Comparison of ENCODE assay signal across 12 mouse cellular contexts in genomic region chr7:45083300-45083890, GRCm38 (mm10). TPM values are rescaled to one million over a fixed set of nuclear protein-coding genes. Genes with fewer than 3 reads are reported as not detected.
A peak's percentile ranks its signal among the peaks of the same experiment; 100 is the strongest.
DNase-seq lines count a peak whose midpoint lies in the region; ATAC-seq and TF ChIP-seq lines count a peak whose summit lies in the region.
"Had no signal": no experiment of that assay in that cellular context is flagged by ENCODE, and none has a peak within 500 bp of the region (broad histone marks: within the 10 kb centered on the region; RNA-seq: fewer than 3 reads in every experiment).

No protein-coding gene starts in this region.

- H3K27ac ChIP-seq in lung, postnatal 0 days (ENCODE audit: low read length): peak overlapping the region; percentile 58; the same call in 1 of the 2 replicates
- peak overlapping the region; percentile 77 for H3K27ac ChIP-seq in embryonic facial prominence, embryonic 15.5 days (replicated peaks)
- H3K27ac ChIP-seq in olfactory bulb, adult 2 months (ENCODE audit: insufficient read depth, low read depth, low read length): peak overlapping the region; percentile 13
- H3K27ac ChIP-seq: midbrain, embryonic 13.5 days had no signal

- TF ChIP-seq POLR2A in olfactory bulb, adult 2 months (IDR thresholded peaks at IDR 0.05; ENCODE audit: insufficient read depth, low read depth, low read length): no peak

- no peaks in the 10 kb centered on the region for H3K9me3 ChIP-seq in lung, postnatal 0 days (ENCODE audit: low read length)
- no peaks in the 10 kb centered on the region for H3K9me3 ChIP-seq in embryonic facial prominence, embryonic 15.5 days (replicated peaks)
- H3K9me3 ChIP-seq: midbrain, embryonic 13.5 days had no signal

- no peaks in the 10 kb centered on the region for H3K27me3 ChIP-seq in lung, postnatal 0 days (replicated peaks; ENCODE audit: insufficient read depth, low read length)
- no peaks in the 10 kb centered on the region for H3K27me3 ChIP-seq in embryonic facial prominence, embryonic 15.5 days
- H3K27me3 ChIP-seq: midbrain, embryonic 13.5 days had no signal

- TF ChIP-seq CTCF in lung, postnatal 0 days (IDR thresholded peaks at IDR 0.05): no peak
- TF ChIP-seq CTCF in olfactory bulb, adult 2 months (IDR thresholded peaks at IDR 0.05; ENCODE audit: insufficient read depth, low read depth, low read length): no peak

- peak; percentile 94 for DNase-seq in heart, adult 11 months
- DNase-seq in heart, adult 18-20 months: no peak
- no peak for DNase-seq in lung, postnatal 0 days (ENCODE audit: low spot score)
- no peak for DNase-seq in lung, postnatal 36 days
- DNase-seq in cerebellum, postnatal 10 days: no peak
- no peak for DNase-seq in kidney, adult 11 months
- DNase-seq: embryo, embryonic 11 days; gastrocnemius, postnatal 10 days; kidney, postnatal 10 days had no signal

- no peaks in the 10 kb centered on the region; the same call in 1 of the 2 replicates for H3K36me3 ChIP-seq in lung, postnatal 0 days (ENCODE audit: insufficient read depth, low read length)
- peaks cover 68% of the 10 kb centered on the region for H3K36me3 ChIP-seq in embryonic facial prominence, embryonic 15.5 days

- 79% methylated on average over 22 of the region's 22 CpGs for WGBS in lung, postnatal 0 days
- WGBS in embryonic facial prominence, embryonic 15.5 days: 84% methylated on average over 20 of the region's 22 CpGs
- WGBS in olfactory bulb, adult 2 months: 88% methylated on average over 22 of the region's 22 CpGs

- H3K4me2 ChIP-seq in lung, postnatal 0 days (replicated peaks; ENCODE audit: low read depth, low read length): no peak overlapping the region
- H3K4me2 ChIP-seq in embryonic facial prominence, embryonic 15.5 days (replicated peaks): 0 out of 2 replicates have a peak overlapping the region, but pooled peaks have one; percentile 8
- H3K4me2 ChIP-seq: midbrain, embryonic 13.5 days had no signal

- H3K4me3 ChIP-seq in lung, postnatal 0 days (ENCODE audit: low read depth, low read length): no peak overlapping the region
- no peak overlapping the region for H3K4me3 ChIP-seq in embryonic facial prominence, embryonic 15.5 days (replicated peaks)
- no peak overlapping the region for H3K4me3 ChIP-seq in olfactory bulb, adult 2 months (ENCODE audit: insufficient read depth, low read depth, low read length)
- H3K4me3 ChIP-seq: midbrain, embryonic 13.5 days had no signal

- ATAC-seq in lung, postnatal 0 days: no peak
- ATAC-seq in embryonic facial prominence, embryonic 15.5 days (ENCODE audit: insufficient number of reproducible peaks, low FRiP score, low TSS enrichment, low read depth): no peak
- ATAC-seq: midbrain, embryonic 13.5 days had no signal

- H3K4me1 ChIP-seq in lung, postnatal 0 days (ENCODE audit: insufficient read depth, low read depth, low read length): no peaks in the 10 kb centered on the region
- H3K4me1 ChIP-seq in embryonic facial prominence, embryonic 15.5 days: peaks cover 25% of the 10 kb centered on the region
- H3K4me1 ChIP-seq in olfactory bulb, adult 2 months (ENCODE audit: control insufficient read depth, insufficient read depth, low read length): peaks cover 7% of the 10 kb centered on the region; the same call in 1 of the 2 replicates

- no peak for TF ChIP-seq EP300 in lung, postnatal 0 days (IDR thresholded peaks at IDR 0.05)

- no peak overlapping the region for H3K9ac ChIP-seq in lung, postnatal 0 days (replicated peaks; ENCODE audit: low read depth)
- H3K9ac ChIP-seq in embryonic facial prominence, embryonic 15.5 days: no peak overlapping the region
- H3K9ac ChIP-seq: midbrain, embryonic 13.5 days had no signal

RNA-seq across cellular contexts. Expression of gene Rcn3, which starts 8.6 kb away (rescaled TPM):
- total RNA-seq in heart, adult 18-20 months (2021): 10 to 100 TPM; 20.0 to 20.7 TPM
- polyA plus RNA-seq in lung, postnatal 0 days (2015; fragmentation: Nextera tagmentation; extraction: Ambion mirVana): 158 and 162 TPM in 2 replicates
- 520 and 531 TPM in 2 replicates for polyA plus RNA-seq in embryonic facial prominence, embryonic 15.5 days (2015; fragmentation: Nextera tagmentation; extraction: Ambion mirVana)
- not detected in 2 replicates for polyA plus RNA-seq in olfactory bulb, adult 2 months (2012; ENCODE audit: insufficient read depth, insufficient read length, low replicate concordance, missing spikeins)

RNA-seq across cellular contexts. Expression of gene Fcgrt, which starts 20.3 kb away (rescaled TPM):
- total RNA-seq in heart, adult 18-20 months (2021): 10 to 100 TPM; 60.3 to 66.8 TPM
- 138 and 143 TPM in 2 replicates for polyA plus RNA-seq in lung, postnatal 0 days (2015; fragmentation: Nextera tagmentation; extraction: Ambion mirVana)
- polyA plus RNA-seq in embryonic facial prominence, embryonic 15.5 days (2015; fragmentation: Nextera tagmentation; extraction: Ambion mirVana): 126 and 135 TPM in 2 replicates
- polyA plus RNA-seq in olfactory bulb, adult 2 months (2012; ENCODE audit: insufficient read depth, insufficient read length, low replicate concordance, missing spikeins): not detected in 2 replicates

RNA-seq across cellular contexts. Expression of gene Prrg2, which starts 20.9 kb away (rescaled TPM):
- 1 to 10 TPM; 7.8 TPM for total RNA-seq in heart, adult 18-20 months (2021)
- polyA plus RNA-seq in lung, postnatal 0 days (2015; fragmentation: Nextera tagmentation; extraction: Ambion mirVana): 36.8 and 40.8 TPM in 2 replicates
- polyA plus RNA-seq in embryonic facial prominence, embryonic 15.5 days (2015; fragmentation: Nextera tagmentation; extraction: Ambion mirVana): 26.0 and 26.9 TPM in 2 replicates
- polyA plus RNA-seq in olfactory bulb, adult 2 months (2012; ENCODE audit: insufficient read depth, insufficient read length, low replicate concordance, missing spikeins): not detected in 2 replicates

RNA-seq across cellular contexts. Expression of gene Nosip, which starts 21.2 kb away (rescaled TPM):
- total RNA-seq in heart, adult 18-20 months (2021): 10 to 100 TPM; 29.6 to 35.2 TPM
- 54.6 and 62.8 TPM in 2 replicates for polyA plus RNA-seq in lung, postnatal 0 days (2015; fragmentation: Nextera tagmentation; extraction: Ambion mirVana)
- 68.5 and 73.6 TPM in 2 replicates for polyA plus RNA-seq in embryonic facial prominence, embryonic 15.5 days (2015; fragmentation: Nextera tagmentation; extraction: Ambion mirVana)
- not detected in 2 replicates for polyA plus RNA-seq in olfactory bulb, adult 2 months (2012; ENCODE audit: insufficient read depth, insufficient read length, low replicate concordance, missing spikeins)

RNA-seq across cellular contexts. Expression of gene Prr12, which starts 30.7 kb away (rescaled TPM):
- total RNA-seq in heart, adult 18-20 months (2021): 10 to 100 TPM; 21.5 to 21.9 TPM
- polyA plus RNA-seq in lung, postnatal 0 days (2015; fragmentation: Nextera tagmentation; extraction: Ambion mirVana): 6.4 and 6.7 TPM in 2 replicates
- 11.9 and 12.1 TPM in 2 replicates for polyA plus RNA-seq in embryonic facial prominence, embryonic 15.5 days (2015; fragmentation: Nextera tagmentation; extraction: Ambion mirVana)
- not detected in 2 replicates for polyA plus RNA-seq in olfactory bulb, adult 2 months (2012; ENCODE audit: insufficient read depth, insufficient read length, low replicate concordance, missing spikeins)

Comparison
In these comparisons a context has a peak if more than half of its experiments do, and no peak if none do; other contexts are left out.
1. H3K27ac ChIP-seq: peak in every context shown above with its lines; median percentile 77 in embryonic facial prominence, embryonic 15.5 days; 58 in lung, postnatal 0 days; 13 in olfactory bulb, adult 2 months.
2. RNA of gene Rcn3, which starts 8.6 kb away (polyA plus RNA-seq): 520 to 531 TPM in embryonic facial prominence, embryonic 15.5 days and 158 to 162 TPM in lung, postnatal 0 days; not detected in olfactory bulb, adult 2 months; every median in the first group is over 100 times any median in the second.
3. RNA of gene Prrg2, which starts 20.9 kb away (polyA plus RNA-seq): 36.8 to 40.8 TPM in lung, postnatal 0 days and 26.0 to 26.9 TPM in embryonic facial prominence, embryonic 15.5 days; not detected in olfactory bulb, adult 2 months; every median in the first group is over 10 times any median in the second.